Mouse (Mus musculus): ENCODE measurements around the gene Ppp6r2. TPM values are rescaled to one million over a fixed set of nuclear protein-coding genes. Genes with fewer than 3 reads are reported as not detected.

The Ppp6r2 gene
- total and polyA plus RNA-seq, 2 experiments from 2014 or later, result 71.2 to 290 TPM

GRCm38 (mm10) chr15:89282546-89282945, 71.2 kb downstream of the Ppp6r2 start:
- ATAC-seq (no peak), DNase-seq (ENCODE audit: low spot score) (no peak)
- no peaks in the 10 kb centered on the region for H3K27me3 ChIP-seq (ENCODE audit: insufficient read depth, low read length)
- H3K4me1 ChIP-seq (ENCODE audit: insufficient read depth, low read length), result no peaks in the 10 kb centered on the region
- peaks cover 59% of the 10 kb centered on the region for H3K36me3 ChIP-seq (ENCODE audit: insufficient read depth, low read length)
- no peak overlapping the region for H3K4me3 ChIP-seq (ENCODE audit: low read length)
- no peaks in the 10 kb centered on the region for H3K9me3 ChIP-seq (ENCODE audit: low read length)
- no peak overlapping the region for H3K27ac ChIP-seq
- no peak overlapping the region for H3K9ac ChIP-seq (replicated peaks; ENCODE audit: low read length)
- no peak overlapping the region for H3K4me2 ChIP-seq (ENCODE audit: low read depth, low read length)
- TF ChIP-seq CTCF (IDR thresholded peaks at IDR 0.05; ENCODE audit: low read depth), result no peak
- WGBS, result 76% methylated on average over 6 of the region's 6 CpGs

GRCm38 (mm10) chr15:89284094-89284493, 72.7 kb downstream of the Ppp6r2 start:
- TF ChIP-seq CTCF (IDR thresholded peaks at IDR 0.05; ENCODE audit: low read depth), result no peak
- 88% methylated on average over 2 of the region's 2 CpGs for WGBS
- no peak overlapping the region for H3K27ac ChIP-seq
- H3K27me3 ChIP-seq (ENCODE audit: insufficient read depth, low read length), result no peaks in the 10 kb centered on the region
- peaks cover 65% of the 10 kb centered on the region for H3K36me3 ChIP-seq (ENCODE audit: insufficient read depth, low read length)
- DNase-seq (ENCODE audit: low spot score), result no peak
- no peak overlapping the region for H3K4me3 ChIP-seq (ENCODE audit: low read length)
- no peak overlapping the region for H3K9ac ChIP-seq (replicated peaks; ENCODE audit: low read length)
- H3K4me2 ChIP-seq (ENCODE audit: low read depth, low read length), result no peak overlapping the region
- no peaks in the 10 kb centered on the region for H3K4me1 ChIP-seq (ENCODE audit: insufficient read depth, low read length)
- no peaks in the 10 kb centered on the region for H3K9me3 ChIP-seq (ENCODE audit: low read length)
- ATAC-seq, result no peak

- DNase-seq (ENCODE audit: low spot score), result no peak
- H3K4me1 ChIP-seq (ENCODE audit: insufficient read depth, low read length), result no peaks in the 10 kb centered on the region
- no peaks in the 10 kb centered on the region for H3K27me3 ChIP-seq (ENCODE audit: insufficient read depth, low read length)
- H3K4me2 ChIP-seq (ENCODE audit: low read depth, low read length), result no peak overlapping the region
- H3K27ac ChIP-seq, result 0 out of 2 replicates have a peak overlapping the region, but pooled peaks have one; percentile 11
- ATAC-seq, result no peak
- TF ChIP-seq CTCF (IDR thresholded peaks at IDR 0.05; ENCODE audit: low read depth), result no peak
- H3K4me3 ChIP-seq (ENCODE audit: low read length), result no peak overlapping the region
- H3K9ac ChIP-seq (replicated peaks; ENCODE audit: low read length), result no peak overlapping the region
- no peaks in the 10 kb centered on the region for H3K9me3 ChIP-seq (ENCODE audit: low read length)
- peaks cover 65% of the 10 kb centered on the region for H3K36me3 ChIP-seq (ENCODE audit: insufficient read depth, low read length)
Measured at GRCm38 (mm10) chr15:89285004-89285403, 73.7 kb downstream of the Ppp6r2 start.

- no peaks in the 10 kb centered on the region for H3K9me3 ChIP-seq (ENCODE audit: low read length)
- DNase-seq (ENCODE audit: low spot score) (no peak), ATAC-seq (no peak)
- H3K27me3 ChIP-seq (ENCODE audit: insufficient read depth, low read length), result no peaks in the 10 kb centered on the region
- H3K4me2 ChIP-seq (ENCODE audit: low read depth, low read length), result no peak overlapping the region
- 0 out of 2 replicates have a peak overlapping the region, but pooled peaks have one; percentile 11 for H3K27ac ChIP-seq
- no peak for TF ChIP-seq CTCF (IDR thresholded peaks at IDR 0.05; ENCODE audit: low read depth)
- H3K9ac ChIP-seq (replicated peaks; ENCODE audit: low read length), result no peak overlapping the region
- WGBS, result 94% methylated on average over 5 of the region's 5 CpGs
- no peaks in the 10 kb centered on the region for H3K4me1 ChIP-seq (ENCODE audit: insufficient read depth, low read length)
- H3K4me3 ChIP-seq (ENCODE audit: low read length), result no peak overlapping the region
- H3K36me3 ChIP-seq (ENCODE audit: insufficient read depth, low read length), result peaks cover 63% of the 10 kb centered on the region
Measured at GRCm38 (mm10) chr15:89285478-89285877, 74.1 kb downstream of the Ppp6r2 start.

GRCm38 (mm10) chr15:89286114-89286513, 74.8 kb downstream of the Ppp6r2 start:
- H3K4me3 ChIP-seq (ENCODE audit: low read length), result no peak overlapping the region
- no peaks in the 10 kb centered on the region for H3K9me3 ChIP-seq (ENCODE audit: low read length)
- TF ChIP-seq CTCF (IDR thresholded peaks at IDR 0.05; ENCODE audit: low read depth), result no peak
- DNase-seq (ENCODE audit: low spot score) (no peak), ATAC-seq (no peak)
- H3K27me3 ChIP-seq (ENCODE audit: insufficient read depth, low read length), result no peaks in the 10 kb centered on the region
- 78% methylated on average over 7 of the region's 7 CpGs for WGBS
- H3K9ac ChIP-seq (replicated peaks; ENCODE audit: low read length), result no peak overlapping the region
- no peaks in the 10 kb centered on the region for H3K4me1 ChIP-seq (ENCODE audit: insufficient read depth, low read length)
- H3K27ac ChIP-seq, result no peak overlapping the region
- no peak overlapping the region for H3K4me2 ChIP-seq (ENCODE audit: low read depth, low read length)
- H3K36me3 ChIP-seq (ENCODE audit: insufficient read depth, low read length), result peaks cover 61% of the 10 kb centered on the region

- no peak overlapping the region for H3K27ac ChIP-seq
- no peak for TF ChIP-seq CTCF (IDR thresholded peaks at IDR 0.05; ENCODE audit: low read depth)
- no peak overlapping the region for H3K9ac ChIP-seq (replicated peaks; ENCODE audit: low read length)
- DNase-seq (ENCODE audit: low spot score) (no peak), ATAC-seq (no peak)
- WGBS, result 66% methylated on average over 5 of the region's 5 CpGs
- H3K27me3 ChIP-seq (ENCODE audit: insufficient read depth, low read length), result no peaks in the 10 kb centered on the region
- no peak overlapping the region for H3K4me2 ChIP-seq (ENCODE audit: low read depth, low read length)
- no peak overlapping the region for H3K4me3 ChIP-seq (ENCODE audit: low read length)
- no peaks in the 10 kb centered on the region for H3K4me1 ChIP-seq (ENCODE audit: insufficient read depth, low read length)
- no peaks in the 10 kb centered on the region for H3K9me3 ChIP-seq (ENCODE audit: low read length)
- peaks cover 60% of the 10 kb centered on the region for H3K36me3 ChIP-seq (ENCODE audit: insufficient read depth, low read length)
Measured at GRCm38 (mm10) chr15:89286582-89286981, 75.2 kb downstream of the Ppp6r2 start.

- no peaks in the 10 kb centered on the region for H3K27me3 ChIP-seq (ENCODE audit: insufficient read depth, low read length)
- no peak overlapping the region for H3K27ac ChIP-seq
- no peak for DNase-seq (ENCODE audit: low spot score)
- ATAC-seq, result peak; percentile 58
- H3K36me3 ChIP-seq (ENCODE audit: insufficient read depth, low read length), result peaks cover 58% of the 10 kb centered on the region
- 87% methylated on average over 23 of the region's 23 CpGs for WGBS
- TF ChIP-seq CTCF (IDR thresholded peaks at IDR 0.05; ENCODE audit: low read depth), result no peak
- H3K4me3 ChIP-seq (ENCODE audit: low read length), result no peak overlapping the region
- no peaks in the 10 kb centered on the region for H3K9me3 ChIP-seq (ENCODE audit: low read length)
- H3K4me1 ChIP-seq (ENCODE audit: insufficient read depth, low read length), result no peaks in the 10 kb centered on the region
- no peak overlapping the region for H3K4me2 ChIP-seq (ENCODE audit: low read depth, low read length)
- H3K9ac ChIP-seq (replicated peaks; ENCODE audit: low read length), result no peak overlapping the region
Measured at GRCm38 (mm10) chr15:89288227-89288767, 76.9 kb downstream of the Ppp6r2 start.

Measured in hindbrain, postnatal 0 days (tissue).